Mouse (Mus musculus) intestine, embryonic 14.5 days (tissue): ENCODE measurements around the gene Ybx2. TPM values are rescaled to one million over a fixed set of nuclear protein-coding genes. Genes with fewer than 3 reads are reported as not detected.
"Not testable (repeated sequence)": the region's sequence is repeated elsewhere in the genome, so short reads cannot be mapped to it uniquely, and the experiment has no call there.

Experiments used
- ATAC-seq: fragments of 200-750 bp; cut with Nextera tagmentation; replicated peaks from 2 replicates; pipeline ENCODE4 v1.8.0; 2017; ENCODE audit warnings: low read depth, moderate number of reproducible peaks, moderate TSS enrichment, moderate library complexity; ENCODE audit not compliant: low FRiP score, low TSS enrichment
- DNase-seq: peaks from one replicate; pipeline ENCODE4 v3.0.0-alpha.2; 2018; ENCODE audit warnings: low spot score
- H3K27ac ChIP-seq: fragments of 300-500 bp; sonication (generic); 2 replicates; pipeline ENCODE4 v1.5.1; 2014; ENCODE audit warnings: low read depth, mild to moderate bottlenecking, control low read depth
- H3K27me3 ChIP-seq: fragments of 300-500 bp; sonication (generic); replicated peaks from 2 replicates; pipeline ENCODE4 v1.6.1; 2014; ENCODE audit warnings: low read length, control low read depth; ENCODE audit not compliant: control insufficient read depth, insufficient read depth
- H3K36me3 ChIP-seq: fragments of 300-500 bp; sonication (generic); 2 replicates; pipeline ENCODE4 v1.6.1; 2014; ENCODE audit warnings: low read length, control low read depth; ENCODE audit not compliant: control insufficient read depth, insufficient read depth
- H3K4me1 ChIP-seq: fragments of 300-500 bp; sonication (generic); replicated peaks from 2 replicates; pipeline ENCODE4 v1.6.1; 2014; ENCODE audit warnings: low read length, control low read depth, mixed read lengths; ENCODE audit not compliant: control insufficient read depth, insufficient read depth
- H3K4me2 ChIP-seq: fragments of 300-500 bp; sonication (generic); 2 replicates; pipeline ENCODE4 v1.6.1; 2014; ENCODE audit warnings: low read length
- H3K4me3 ChIP-seq: fragments of 300-500 bp; sonication (generic); 2 replicates; pipeline ENCODE4 v1.5.1; 2014; ENCODE audit warnings: low read depth, low read length, control low read depth, mixed read lengths
- H3K9ac ChIP-seq: fragments of 300-500 bp; sonication (generic); 2 replicates; pipeline ENCODE4 v1.6.1; 2014; ENCODE audit warnings: mild to moderate bottlenecking, low read length
- H3K9me3 ChIP-seq: fragments of 300-500 bp; sonication (generic); 2 replicates; pipeline ENCODE4 v1.6.1; 2016; ENCODE audit warnings: low read length, control low read depth; ENCODE audit not compliant: control insufficient read depth
- whole genome bisulfite sequencing: fragments of 180-500 bp; shearing (Covaris S2); extraction: QIAGEN DNeasy Blood & Tissue Kit; methylation state at CpG from one replicate; pipeline ENCODE4 v1.1.7; 2014; 5-methylcytosine and 5-hydroxymethylcytosine counted together
- polyA plus RNA-seq: library from polyadenylated mRNA; unstranded; fragments of >200 nt; fragmentation: Nextera tagmentation; extraction: Ambion mirVana; gene quantifications from 2 replicates; pipeline ENCODE4 v1.2.1, GENCODE M21; 2014

The Ybx2 gene
- polyA plus RNA-seq, 1 experiment from 2014 or later, result 4.6 TPM

DNA sequence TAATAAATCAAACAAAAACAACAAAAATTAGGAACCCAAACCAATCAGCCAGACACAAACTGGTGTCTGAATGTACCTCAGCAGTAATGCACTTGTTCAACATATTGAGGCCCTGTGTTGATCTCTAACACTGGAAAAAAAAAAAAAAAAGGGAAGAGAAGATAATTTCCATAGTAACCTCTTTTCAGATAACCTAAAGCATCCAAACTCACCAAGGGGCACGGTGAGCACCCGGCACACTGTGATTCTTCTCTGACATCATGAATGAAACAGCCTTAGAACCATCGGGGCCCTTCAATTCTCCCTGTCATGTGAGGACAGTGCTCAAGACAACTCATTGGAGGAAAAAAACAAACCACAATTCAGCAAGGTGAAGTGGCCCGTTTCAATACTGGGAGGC lies 5.9 kb upstream of the Ybx2 start:
- Histone ChIP-seq H3K27ac (no peak overlapping the region), H3K36me3 (no peaks in the 10 kb centered on the region), H3K4me3 (no peak overlapping the region), H3K9me3 (no peaks in the 10 kb centered on the region), H3K4me2 (no peak overlapping the region), H3K9ac (no peak overlapping the region), H3K4me1 (no peaks in the 10 kb centered on the region), H3K27me3 (no peaks in the 10 kb centered on the region)
- WGBS, result 71% methylated on average over 4 of the region's 4 CpGs
- no peak for ATAC-seq
- no peak for DNase-seq

DNA sequence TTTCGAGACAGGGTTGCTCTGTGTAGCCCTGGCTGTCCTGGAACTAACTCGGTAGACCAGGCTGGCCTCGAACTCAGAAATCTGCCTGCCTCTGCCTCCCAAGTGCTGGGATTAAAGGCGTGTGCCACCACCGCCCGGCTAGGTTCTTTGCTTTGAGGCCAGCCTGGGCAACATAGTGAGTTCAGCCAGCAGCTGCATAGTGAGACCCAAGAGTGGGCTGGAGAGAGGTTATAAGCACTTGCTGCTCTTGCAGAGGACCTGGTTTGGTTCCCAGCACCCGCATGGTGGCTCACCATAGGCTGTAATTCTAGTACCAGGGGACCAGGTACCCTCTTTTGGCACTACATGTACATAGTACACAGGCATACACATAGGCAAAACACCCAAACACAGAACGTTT lies 5.4 kb upstream of the Ybx2 start:
- not testable (repeated sequence) for H3K4me3 ChIP-seq, H3K4me2 ChIP-seq, H3K9me3 ChIP-seq, ATAC-seq, H3K4me1 ChIP-seq, H3K36me3 ChIP-seq, H3K27ac ChIP-seq, DNase-seq, H3K9ac ChIP-seq, H3K27me3 ChIP-seq
- 90% methylated on average over 8 of the region's 8 CpGs for WGBS

DNA sequence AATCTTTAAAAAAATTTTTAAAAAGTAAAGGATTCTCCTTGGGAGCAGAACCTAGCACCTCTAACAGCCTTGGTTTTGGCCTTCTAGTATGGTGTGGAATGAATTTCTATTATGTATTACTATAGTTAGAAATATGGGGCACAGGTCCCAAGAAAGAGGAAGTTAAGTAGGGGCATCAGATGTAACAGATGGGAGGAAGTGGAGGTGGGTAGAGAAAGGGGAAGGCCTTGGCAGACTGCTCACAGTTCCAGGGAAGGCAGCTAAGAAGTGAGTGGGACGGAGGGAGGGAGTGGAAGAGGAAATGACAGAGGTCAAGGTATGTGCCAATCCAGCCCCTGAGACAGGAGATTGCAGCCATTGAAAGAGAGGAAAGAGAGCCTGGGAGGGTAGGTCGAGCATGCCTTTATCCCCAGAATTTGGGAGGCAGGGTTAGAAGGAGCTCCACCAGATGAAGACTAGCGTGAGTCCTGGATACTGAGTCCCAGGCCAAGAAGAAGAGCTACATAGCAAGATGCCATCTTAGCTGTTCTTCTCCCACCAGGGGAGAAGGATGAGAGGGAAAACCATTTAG lies 4.5 kb upstream of the Ybx2 start:
- Histone ChIP-seq H3K36me3 (no peaks in the 10 kb centered on the region), H3K4me2 (no peak overlapping the region), H3K27ac (no peak overlapping the region), H3K4me1 (peaks cover 2% of the 10 kb centered on the region), H3K4me3 (no peak overlapping the region), H3K27me3 (no peaks in the 10 kb centered on the region), H3K9ac (no peak overlapping the region), H3K9me3 (no peaks in the 10 kb centered on the region)
- DNase-seq (no peak), ATAC-seq (no peak)
- 65% methylated on average over 3 of the region's 3 CpGs for WGBS

GRCm38 (mm10) chr11:69931769-69932168 lies 3.8 kb upstream of the Ybx2 start:
- no peak for DNase-seq
- Histone ChIP-seq H3K4me3 (no peak overlapping the region), H3K9me3 (no peaks in the 10 kb centered on the region), H3K4me1 (peaks cover 9% of the 10 kb centered on the region), H3K27me3 (no peaks in the 10 kb centered on the region), H3K9ac (no peak overlapping the region), H3K36me3 (no peaks in the 10 kb centered on the region), H3K4me2 (no peak overlapping the region), H3K27ac (no peak overlapping the region)
- 68% methylated on average over 8 of the region's 8 CpGs for whole genome bisulfite sequencing
- ATAC-seq, result no peak

GRCm38 (mm10) chr11:69932254-69932653 lies 3.3 kb upstream of the Ybx2 start:
- Histone ChIP-seq H3K36me3 (no peaks in the 10 kb centered on the region), H3K4me2 (no peak overlapping the region), H3K27me3 (no peaks in the 10 kb centered on the region), H3K27ac (no peak overlapping the region), H3K4me1 (peaks cover 14% of the 10 kb centered on the region), H3K4me3 (no peak overlapping the region), H3K9me3 (no peaks in the 10 kb centered on the region), H3K9ac (no peak overlapping the region)
- ATAC-seq (no peak), DNase-seq (no peak)
- 42% methylated on average over 3 of the region's 3 CpGs for WGBS

GRCm38 (mm10) chr11:69933066-69933465 lies 2.5 kb upstream of the Ybx2 start:
- no peak overlapping the region for H3K4me2 ChIP-seq
- DNase-seq (no peak), ATAC-seq (no peak)
- H3K27me3 ChIP-seq, result no peaks in the 10 kb centered on the region
- WGBS, result 74% methylated on average over 4 of the region's 4 CpGs
- no peaks in the 10 kb centered on the region for H3K9me3 ChIP-seq
- H3K27ac ChIP-seq, result no peak overlapping the region
- no peak overlapping the region for H3K9ac ChIP-seq
- no peak overlapping the region for H3K4me3 ChIP-seq
- peaks cover 15% of the 10 kb centered on the region for H3K4me1 ChIP-seq
- no peaks in the 10 kb centered on the region for H3K36me3 ChIP-seq

DNA sequence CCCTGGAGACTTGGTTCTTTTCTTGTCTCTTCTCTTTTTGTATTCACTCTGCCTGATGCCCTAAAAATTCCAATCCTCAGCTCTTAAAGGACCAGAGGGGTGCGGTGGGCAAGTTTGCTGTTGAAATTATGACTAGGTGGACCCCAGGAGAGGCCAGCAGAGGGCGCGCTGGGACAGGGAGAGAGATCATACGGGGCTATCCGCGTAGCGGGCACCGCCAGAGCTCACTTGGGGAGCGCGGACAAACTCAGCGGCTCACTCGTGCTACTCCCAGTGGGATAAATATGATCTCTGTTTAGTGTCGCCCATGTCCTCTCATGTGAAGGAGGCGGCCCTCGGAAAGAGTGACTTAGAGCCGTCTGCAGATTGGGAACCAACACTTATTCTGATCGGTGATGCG lies 1.4 kb upstream of the Ybx2 start:
- no peaks in the 10 kb centered on the region for H3K27me3 ChIP-seq
- H3K27ac ChIP-seq, result no peak overlapping the region
- H3K4me2 ChIP-seq, result peak overlapping the region; percentile 41
- H3K9ac ChIP-seq, result no peak overlapping the region
- H3K36me3 ChIP-seq, result no peaks in the 10 kb centered on the region
- peaks cover 15% of the 10 kb centered on the region for H3K4me1 ChIP-seq
- ATAC-seq, result peak; percentile 48; the same call in 1 of the 2 replicates
- no peaks in the 10 kb centered on the region for H3K9me3 ChIP-seq
- under 1% methylated on average over 18 of the region's 18 CpGs for WGBS
- DNase-seq, result peak; percentile 99
- H3K4me3 ChIP-seq, result peak overlapping the region; percentile 16; the same call in 1 of the 2 replicates

DNA sequence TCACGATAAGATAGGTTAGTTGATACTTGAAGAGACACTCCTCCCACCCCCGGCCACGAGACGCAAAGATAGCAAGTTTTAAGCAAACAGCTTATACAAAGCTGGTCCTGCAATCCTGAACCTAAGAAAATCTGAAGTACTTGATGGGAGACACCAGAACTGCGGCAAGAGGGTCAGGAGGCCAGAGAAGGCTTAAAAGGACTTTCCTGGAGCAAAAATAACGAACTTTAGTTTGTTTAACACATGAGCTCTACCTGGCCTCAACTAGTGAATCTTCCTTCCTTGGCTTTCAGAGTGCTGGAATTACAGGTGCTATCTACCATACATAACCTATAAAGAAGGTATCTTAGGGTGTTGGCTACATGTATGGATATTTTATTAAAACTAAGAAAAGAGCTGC lies 915 bp upstream of the Ybx2 start:
- 11% methylated on average over 6 of the region's 6 CpGs for WGBS
- H3K27me3 ChIP-seq, result no peaks in the 10 kb centered on the region
- no peaks in the 10 kb centered on the region for H3K36me3 ChIP-seq
- ATAC-seq (no peak), DNase-seq (no peak)
- H3K27ac ChIP-seq, result no peak overlapping the region
- no peak overlapping the region for H3K9ac ChIP-seq
- no peak overlapping the region for H3K4me3 ChIP-seq
- peak overlapping the region; percentile 41 for H3K4me2 ChIP-seq
- no peaks in the 10 kb centered on the region for H3K9me3 ChIP-seq
- H3K4me1 ChIP-seq, result peaks cover 15% of the 10 kb centered on the region

DNA sequence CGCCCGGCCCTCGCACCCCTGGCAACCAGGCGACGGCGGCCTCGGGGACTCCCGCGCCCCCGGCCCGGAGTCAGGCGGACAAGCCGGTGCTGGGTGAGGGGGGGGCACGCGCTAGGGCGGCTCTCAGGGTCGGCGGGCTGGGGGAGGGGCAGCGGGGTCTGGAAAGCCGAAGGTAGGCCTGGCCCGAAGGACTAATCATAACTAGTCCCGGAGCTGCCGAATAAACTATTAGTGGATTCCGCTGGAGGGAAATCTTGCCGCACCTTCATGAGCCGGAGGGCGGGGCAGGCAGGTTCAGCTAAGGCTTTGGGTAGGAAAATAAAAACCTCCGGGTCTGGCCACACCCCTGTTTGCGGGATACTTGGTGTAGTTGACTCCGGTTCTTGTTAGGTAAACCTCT lies 560 bp downstream of the Ybx2 start:
- ATAC-seq (0 out of 2 replicates have a peak, but pooled peaks have one; percentile 23), DNase-seq (peak; percentile 75)
- Histone ChIP-seq H3K9me3 (no peaks in the 10 kb centered on the region), H3K4me3 (peak overlapping the region; percentile 47), H3K27ac (no peak overlapping the region), H3K4me1 (peaks cover 15% of the 10 kb centered on the region), H3K9ac (peak overlapping the region; percentile 44), H3K4me2 (peak overlapping the region; percentile 100), H3K36me3 (no peaks in the 10 kb centered on the region), H3K27me3 (no peaks in the 10 kb centered on the region)
- WGBS, result 2% methylated on average over 27 of the region's 30 CpGs
